Mouse (Mus musculus): ENCODE data around the gene Gm3194.
"Not testable (repeated sequence)": the region's sequence is repeated elsewhere in the genome, so short reads cannot be mapped to it uniquely, and the experiment has no call there.

DNA sequence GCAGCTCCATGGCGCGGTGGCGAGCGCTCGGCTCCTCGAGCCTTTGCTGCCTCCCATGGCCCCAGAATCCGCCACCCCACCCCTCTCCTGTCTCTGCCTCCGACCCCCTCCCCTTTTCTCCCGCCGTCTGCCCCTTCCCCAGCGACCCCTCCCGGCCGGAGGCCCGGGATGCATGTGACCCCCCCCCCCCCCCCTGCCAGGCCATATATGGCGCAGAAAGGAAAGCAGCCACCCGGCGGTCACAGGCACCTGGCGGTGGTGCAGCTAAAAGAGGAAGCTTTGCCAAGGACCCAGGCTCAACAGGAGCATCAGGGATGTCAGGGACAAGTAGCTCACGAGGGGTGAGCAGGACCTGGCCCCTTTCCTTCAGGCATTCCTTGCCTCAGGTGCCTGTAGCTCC lies 5.2 kb upstream of the Gm3194 start:
- not testable (repeated sequence) for TF ChIP-seq CTCF (IDR thresholded peaks at IDR 0.05; ENCODE audit: insufficient read depth, low read length); POLR2A (IDR thresholded peaks at IDR 0.05; ENCODE audit: borderline replicate concordance, extremely low read depth, low read depth, low read length)
